Mouse (Mus musculus) midbrain, embryonic 10.5 days (tissue): Measurements from ENCODE around the gene Wdr18. TPM values are rescaled to one million over a fixed set of nuclear protein-coding genes. Genes with fewer than 3 reads are reported as not detected.

Experiments
- DNase-seq: peaks from one replicate; pipeline ENCODE4 v3.0.0-alpha.2; 2017; ENCODE audit warnings: low spot score
- H3K27ac ChIP-seq: fragments of 300-500 bp; sonication (generic); replicated peaks from 2 replicates; pipeline ENCODE4 v1.5.1; 2016; ENCODE audit warnings: mild to moderate bottlenecking
- H3K27me3 ChIP-seq: fragments of 300-500 bp; sonication (generic); 2 replicates; pipeline ENCODE4 v1.6.1; 2016; ENCODE audit warnings: low read depth, mild to moderate bottlenecking; ENCODE audit not compliant: poor library complexity, severe bottlenecking
- H3K36me3 ChIP-seq: fragments of 300-500 bp; sonication (generic); 2 replicates; pipeline ENCODE4 v1.6.1; 2016; ENCODE audit warnings: mild to moderate bottlenecking, moderate library complexity
- H3K4me1 ChIP-seq: fragments of 300-500 bp; sonication (generic); 2 replicates; pipeline ENCODE4 v1.6.1; 2016
- H3K4me3 ChIP-seq: fragments of 300-500 bp; sonication (generic); 2 replicates; pipeline ENCODE4 v1.5.1; 2016; ENCODE audit warnings: mild to moderate bottlenecking, moderate library complexity
- H3K9me3 ChIP-seq: fragments of 300-500 bp; sonication (generic); replicated peaks from 2 replicates; pipeline ENCODE4 v1.6.1; 2016; ENCODE audit warnings: mild to moderate bottlenecking
- WGBS: fragments of 180-500 bp; shearing (Covaris S2); methylation state at CpG from one replicate; pipeline ENCODE4 v1.1.7; 2016; 5-methylcytosine and 5-hydroxymethylcytosine counted together
- polyA plus RNA-seq: library from polyadenylated mRNA; unstranded; fragments of >200 nt; fragmentation: Nextera tagmentation; extraction: Ambion mirVana; gene quantifications from 2 replicates; pipeline ENCODE4 v1.2.1, GENCODE M21; 2016

The Wdr18 gene
- polyA plus RNA-seq, 1 experiment from 2014 or later: 155 TPM

GRCm38 (mm10) chr10:79929967-79930825 lies 29.8 kb upstream of the Wdr18 start:
- no peak for DNase-seq
- H3K27ac ChIP-seq: peak overlapping the region; percentile 95; the same call in 1 of the 2 replicates
- H3K9me3 ChIP-seq: no peaks in the 10 kb centered on the region
- H3K4me3 ChIP-seq: peak overlapping the region; percentile 98
- peaks cover 90% of the 10 kb centered on the region for H3K4me1 ChIP-seq
- WGBS: 90% methylated on average over 18 of the region's 18 CpGs
- H3K36me3 ChIP-seq: peaks cover 52% of the 10 kb centered on the region
- H3K27me3 ChIP-seq: peaks cover 11% of the 10 kb centered on the region

GRCm38 (mm10) chr10:79930826-79931186 lies 29.1 kb upstream of the Wdr18 start:
- Histone ChIP-seq H3K9me3 (no peaks in the 10 kb centered on the region), H3K4me1 (peaks cover 85% of the 10 kb centered on the region), H3K36me3 (peaks cover 58% of the 10 kb centered on the region), H3K4me3 (peak overlapping the region; percentile 23), H3K27ac (peak overlapping the region; percentile 43; the same call in 1 of the 2 replicates), H3K27me3 (peaks cover 17% of the 10 kb centered on the region)
- no peak for DNase-seq
- WGBS: 92% methylated on average over 16 of the region's 16 CpGs

GRCm38 (mm10) chr10:79931797-79932196 lies 28.2 kb upstream of the Wdr18 start:
- peak overlapping the region; percentile 71 for H3K27ac ChIP-seq

GRCm38 (mm10) chr10:79932736-79933135 lies 27.2 kb upstream of the Wdr18 start:
- H3K9me3 ChIP-seq: no peaks in the 10 kb centered on the region
- WGBS: 21% methylated on average over 8 of the region's 8 CpGs
- H3K27me3 ChIP-seq: peaks cover 20% of the 10 kb centered on the region
- H3K27ac ChIP-seq: peak overlapping the region; percentile 71
- H3K4me1 ChIP-seq: peaks cover 83% of the 10 kb centered on the region
- peaks cover 74% of the 10 kb centered on the region for H3K36me3 ChIP-seq
- DNase-seq: peak; percentile 66
- H3K4me3 ChIP-seq: peak overlapping the region; percentile 25

More at GRCm38 (mm10) chr10:79931797-79932196, 28.2 kb upstream of the Wdr18 start:
- H3K36me3 ChIP-seq: peaks cover 65% of the 10 kb centered on the region
- no peak for DNase-seq
- 89% methylated on average over 9 of the region's 9 CpGs for WGBS
- peaks cover 16% of the 10 kb centered on the region for H3K27me3 ChIP-seq
- peaks cover 80% of the 10 kb centered on the region for H3K4me1 ChIP-seq
- peak overlapping the region; percentile 26; the same call in 1 of the 2 replicates for H3K4me3 ChIP-seq
- no peaks in the 10 kb centered on the region for H3K9me3 ChIP-seq

GRCm38 (mm10) chr10:79933145-79933679 lies 26.7 kb upstream of the Wdr18 start:
- peaks cover 78% of the 10 kb centered on the region for H3K36me3 ChIP-seq
- DNase-seq: no peak
- peaks cover 20% of the 10 kb centered on the region for H3K27me3 ChIP-seq
- 68% methylated on average over 9 of the region's 9 CpGs for WGBS
- peak overlapping the region; percentile 71 for H3K27ac ChIP-seq
- peaks cover 83% of the 10 kb centered on the region for H3K4me1 ChIP-seq
- H3K4me3 ChIP-seq: peak overlapping the region; percentile 25
- no peaks in the 10 kb centered on the region for H3K9me3 ChIP-seq

GRCm38 (mm10) chr10:79933861-79934260 lies 26.1 kb upstream of the Wdr18 start:
- no peak for DNase-seq
- Histone ChIP-seq H3K4me3 (peak overlapping the region; percentile 25; the same call in 1 of the 2 replicates), H3K9me3 (no peaks in the 10 kb centered on the region), H3K27ac (peak overlapping the region; percentile 71), H3K4me1 (peaks cover 83% of the 10 kb centered on the region), H3K36me3 (peaks cover 84% of the 10 kb centered on the region), H3K27me3 (peaks cover 20% of the 10 kb centered on the region)
- WGBS: 39% methylated on average over 6 of the region's 6 CpGs

- H3K36me3 ChIP-seq: peaks cover 86% of the 10 kb centered on the region
- peak overlapping the region; percentile 71 for H3K27ac ChIP-seq
- peaks cover 20% of the 10 kb centered on the region for H3K27me3 ChIP-seq
- 0 out of 2 replicates have a peak overlapping the region, but pooled peaks have one; percentile 18 for H3K4me3 ChIP-seq
- no peaks in the 10 kb centered on the region for H3K9me3 ChIP-seq
- 73% methylated on average over 13 of the region's 13 CpGs for WGBS
- no peak for DNase-seq
- H3K4me1 ChIP-seq: peaks cover 83% of the 10 kb centered on the region
Observed at GRCm38 (mm10) chr10:79934272-79934721, 25.7 kb upstream of the Wdr18 start.

- peaks cover 86% of the 10 kb centered on the region for H3K36me3 ChIP-seq
- peak overlapping the region; percentile 71; the same call in 1 of the 2 replicates for H3K27ac ChIP-seq
- peaks cover 78% of the 10 kb centered on the region for H3K4me1 ChIP-seq
- WGBS: 92% methylated on average over 16 of the region's 16 CpGs
- no peaks in the 10 kb centered on the region for H3K9me3 ChIP-seq
- no peak for DNase-seq
- 0 out of 2 replicates have a peak overlapping the region, but pooled peaks have one; percentile 18 for H3K4me3 ChIP-seq
- peaks cover 20% of the 10 kb centered on the region for H3K27me3 ChIP-seq
Observed at GRCm38 (mm10) chr10:79934794-79935569, 25.0 kb upstream of the Wdr18 start.

- peaks cover 20% of the 10 kb centered on the region for H3K27me3 ChIP-seq
- peaks cover 69% of the 10 kb centered on the region for H3K4me1 ChIP-seq
- H3K9me3 ChIP-seq: no peaks in the 10 kb centered on the region
- no peak overlapping the region for H3K27ac ChIP-seq
- H3K4me3 ChIP-seq: no peak overlapping the region
- peaks cover 81% of the 10 kb centered on the region for H3K36me3 ChIP-seq
- no peak for DNase-seq
- 83% methylated on average over 10 of the region's 10 CpGs for WGBS
Observed at GRCm38 (mm10) chr10:79936284-79936910, 23.6 kb upstream of the Wdr18 start.

- H3K4me3 ChIP-seq: no peak overlapping the region
- H3K27ac ChIP-seq: no peak overlapping the region
- peaks cover 20% of the 10 kb centered on the region for H3K27me3 ChIP-seq
- no peaks in the 10 kb centered on the region for H3K9me3 ChIP-seq
- DNase-seq: no peak
- peaks cover 64% of the 10 kb centered on the region for H3K4me1 ChIP-seq
- WGBS: 88% methylated on average over 27 of the region's 27 CpGs
- H3K36me3 ChIP-seq: peaks cover 81% of the 10 kb centered on the region
Observed at GRCm38 (mm10) chr10:79936911-79937441, 23.0 kb upstream of the Wdr18 start.

GRCm38 (mm10) chr10:79937775-79938526 lies 22.0 kb upstream of the Wdr18 start:
- no peak for DNase-seq
- H3K4me3 ChIP-seq: no peak overlapping the region
- no peaks in the 10 kb centered on the region for H3K9me3 ChIP-seq
- peaks cover 20% of the 10 kb centered on the region for H3K27me3 ChIP-seq
- peaks cover 76% of the 10 kb centered on the region for H3K36me3 ChIP-seq
- WGBS: 42% methylated on average over 11 of the region's 11 CpGs
- no peak overlapping the region for H3K27ac ChIP-seq
- H3K4me1 ChIP-seq: peaks cover 54% of the 10 kb centered on the region
